Mouse (Mus musculus): ENCODE results near the gene Fbxw11.
A peak's percentile ranks its signal among the peaks of the same experiment; 100 is the strongest.

Fbxw11 gene

GRCm38 (mm10) chr11:32751863-32752594 lies 109.5 kb downstream of the Fbxw11 start:
- DNase-seq (ENCODE audit: low spot score in 2 of 2) = no peak

GRCm38 (mm10) chr11:32752595-32752885 lies 110.0 kb downstream of the Fbxw11 start:
- DNase-seq (ENCODE audit: low spot score in 2 of 2) = no peak

DNA sequence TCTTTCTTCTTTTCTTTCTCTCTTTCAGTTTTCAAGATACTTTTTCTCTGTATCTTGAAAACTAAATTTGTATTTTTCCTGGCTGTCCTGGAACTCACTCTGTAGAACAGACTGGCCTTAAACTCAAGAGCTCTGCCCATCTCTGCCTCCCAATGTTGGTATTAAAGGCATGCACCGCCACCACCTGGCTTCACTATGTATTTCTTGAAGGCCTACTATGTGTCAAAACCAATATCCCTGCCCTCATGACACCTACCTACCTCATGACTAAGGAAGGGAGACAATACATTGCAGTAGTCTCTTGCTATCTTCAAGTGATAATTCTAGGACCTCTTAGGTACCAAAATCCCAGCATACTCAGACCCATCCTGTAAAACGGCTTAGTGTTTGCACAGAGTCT lies 110.8 kb downstream of the Fbxw11 start:
- DNase-seq (ENCODE audit: low spot score in 2 of 2) = no peak

DNA sequence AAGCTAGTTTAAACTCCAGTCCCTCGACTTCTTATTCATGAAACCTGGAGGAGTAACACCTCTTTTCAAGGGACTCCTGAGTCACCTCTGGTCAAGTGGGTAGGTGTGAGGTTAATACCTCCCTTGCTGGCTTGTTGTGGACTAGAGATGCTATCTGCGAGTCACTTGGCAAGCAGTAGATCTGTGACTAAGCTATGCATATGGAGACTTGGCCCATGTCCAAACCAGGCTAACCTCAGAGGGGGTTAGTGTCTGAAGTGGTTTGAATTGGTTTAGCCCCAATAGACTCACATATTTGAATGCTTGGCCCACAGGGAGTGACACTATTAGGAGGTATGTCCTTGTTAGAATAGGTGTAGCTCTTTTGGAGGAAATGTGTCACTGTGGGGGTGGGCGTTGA lies 120.2 kb downstream of the Fbxw11 start:
- DNase-seq (ENCODE audit: low spot score in 2 of 2) = no peak

DNA sequence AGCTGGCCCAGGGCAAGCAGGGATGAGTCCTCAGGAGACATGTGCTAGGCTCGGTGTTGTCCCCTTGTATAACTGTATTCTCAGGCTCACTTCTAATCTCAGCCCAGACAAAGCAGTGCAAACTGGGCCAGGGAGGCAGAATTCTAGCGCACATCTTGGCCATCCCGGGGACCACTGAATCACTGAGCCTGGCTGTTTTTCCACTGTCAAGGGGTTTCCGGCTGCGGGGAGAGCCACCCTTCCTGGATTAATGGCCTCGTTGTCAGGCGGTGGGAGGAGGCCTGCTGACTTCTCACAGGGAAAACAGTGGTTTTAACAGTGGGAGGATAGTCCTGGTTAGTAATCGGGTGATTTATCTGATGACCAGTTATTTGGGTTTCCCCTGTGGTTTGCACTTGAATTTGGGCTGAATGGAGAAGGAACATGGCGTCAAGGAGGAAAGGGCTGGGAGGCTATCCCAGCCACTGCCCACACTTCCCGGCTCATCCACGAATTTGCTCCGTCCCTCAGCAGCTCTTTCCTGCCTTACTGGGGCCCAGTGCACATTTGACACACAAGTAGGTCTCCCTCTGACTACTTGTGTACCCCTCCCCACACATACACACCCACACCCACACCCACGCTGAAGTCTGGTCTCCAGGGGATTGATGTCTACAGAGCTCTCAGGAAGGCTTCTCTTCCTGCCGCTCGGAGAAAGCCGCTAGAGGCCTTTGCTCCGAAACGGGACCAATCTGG lies 125.1 kb downstream of the Fbxw11 start:
- DNase-seq (ENCODE audit: low spot score in 2 of 2) = no peak

GRCm38 (mm10) chr11:32768642-32769343 lies 126.3 kb downstream of the Fbxw11 start:
- no peak for DNase-seq (ENCODE audit: low spot score in 2 of 2)

DNA sequence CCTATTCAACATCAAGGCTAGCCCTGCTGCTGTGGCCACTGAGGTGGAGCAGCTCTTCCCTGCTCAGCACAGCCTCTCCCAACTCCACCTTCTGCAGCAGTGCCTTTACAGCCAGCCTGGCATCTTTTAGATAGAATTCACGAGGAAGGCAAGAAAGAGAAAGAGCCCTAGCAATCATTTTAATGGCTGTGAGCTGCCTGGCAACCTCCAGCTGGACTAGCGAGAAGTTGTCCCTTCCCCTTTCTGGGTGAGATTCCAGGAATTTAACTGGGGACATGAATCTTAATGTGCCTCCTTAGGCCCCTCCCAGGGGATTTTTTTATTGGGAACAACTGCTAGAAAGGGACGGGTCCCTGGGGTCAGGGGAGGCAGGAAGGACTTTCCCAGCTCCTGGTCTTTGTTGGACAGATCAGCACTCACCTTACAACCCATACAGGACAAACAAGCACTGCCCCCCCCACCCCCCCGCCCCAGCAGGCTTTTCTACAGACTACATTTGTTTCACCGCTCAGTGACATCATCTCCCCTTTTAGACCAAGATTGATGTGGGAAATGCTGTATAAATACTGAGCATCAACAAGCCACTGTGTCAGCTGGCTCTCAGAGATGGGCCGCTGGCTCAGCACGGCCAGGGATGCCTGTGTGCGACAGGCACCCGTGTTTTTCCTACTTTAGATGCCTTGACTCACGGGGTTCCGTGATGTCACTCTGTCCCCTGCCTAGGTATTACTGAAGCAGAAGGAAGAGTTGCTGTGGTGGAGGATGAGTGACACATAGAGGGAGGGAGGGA lies 138.4 kb downstream of the Fbxw11 start:
- no peak for DNase-seq (ENCODE audit: low spot score in 2 of 2)

GRCm38 (mm10) chr11:32781633-32782404 lies 139.3 kb downstream of the Fbxw11 start:
- DNase-seq (ENCODE audit: low spot score in 2 of 2) = no peak

DNA sequence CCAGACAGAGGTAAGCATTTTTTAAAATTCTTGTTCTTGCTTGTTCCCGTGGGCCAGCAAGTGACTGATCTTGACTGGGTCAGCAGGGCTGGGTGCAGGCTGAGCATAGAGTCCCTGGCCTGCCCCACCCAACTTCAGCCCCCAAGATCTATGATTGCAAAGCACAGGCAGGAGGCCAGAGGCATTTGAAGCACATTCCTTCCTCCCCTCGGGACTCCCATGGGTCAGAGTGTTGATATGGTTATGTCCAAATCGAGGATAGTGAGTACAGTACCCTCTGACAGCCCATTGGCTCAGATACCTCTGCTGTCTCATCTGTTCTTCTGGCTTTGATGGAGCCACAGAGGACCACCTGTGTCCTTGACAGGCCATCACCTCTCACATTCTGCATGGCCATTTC lies 140.2 kb downstream of the Fbxw11 start:
- peak in 1 of 2 experiments; percentile 22 for DNase-seq (ENCODE audit: low spot score in 2 of 2)

GRCm38 (mm10) chr11:32785591-32786147 lies 143.1 kb downstream of the Fbxw11 start:
- no peak for DNase-seq (ENCODE audit: low spot score in 2 of 2)

GRCm38 (mm10) chr11:32786201-32786600 lies 143.7 kb downstream of the Fbxw11 start:
- no peak for DNase-seq (ENCODE audit: low spot score in 2 of 2)

DNA sequence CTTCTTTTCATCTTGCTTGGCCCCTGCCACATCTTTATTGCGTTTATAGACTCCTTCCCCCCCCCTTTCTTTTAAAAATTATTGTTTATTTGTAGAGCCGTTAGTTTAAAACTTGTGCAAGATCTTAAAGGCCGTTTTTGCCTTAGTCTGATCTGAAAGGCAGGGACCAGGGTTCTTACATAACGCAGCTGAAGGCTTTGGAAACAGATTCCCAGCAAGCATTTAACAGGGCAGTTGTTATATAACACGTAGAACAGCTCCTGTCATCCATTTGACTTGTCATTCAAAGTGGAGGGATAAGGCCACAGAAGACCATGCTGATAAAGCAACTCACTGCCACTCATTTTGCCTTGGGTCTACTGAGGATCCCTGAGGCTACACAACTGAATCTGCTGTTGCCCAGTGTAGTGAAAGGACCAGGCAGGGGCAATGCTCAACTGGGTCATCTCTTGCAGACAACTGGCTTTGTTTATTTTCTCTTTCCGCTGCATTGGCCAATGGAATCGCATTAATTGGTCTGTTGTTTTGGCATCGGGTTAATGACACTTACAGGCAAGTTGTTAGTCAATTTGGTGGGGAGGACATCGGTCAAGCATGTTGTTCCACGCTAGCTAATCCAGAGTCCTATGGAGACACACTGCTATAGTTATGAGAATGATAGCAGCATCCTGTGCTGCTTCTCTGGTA lies 152.4 kb downstream of the Fbxw11 start:
- no peak for DNase-seq (ENCODE audit: low spot score in 2 of 2)
